Mouse (Mus musculus) hindbrain, embryonic 16.5 days (tissue): ENCODE measurements around the gene Map4. TPM values are rescaled to one million over a fixed set of nuclear protein-coding genes. Genes with fewer than 3 reads are reported as not detected.
"Not testable (repeated sequence)": the region's sequence is repeated elsewhere in the genome, so short reads cannot be mapped to it uniquely, and the experiment has no call there.

Source experiments
- ATAC-seq: fragments of 200-750 bp; cut with Nextera tagmentation; 2 replicates; pipeline ENCODE4 v1.8.0; 2017; ENCODE audit warnings: moderate TSS enrichment, moderate library complexity
- H3K27ac ChIP-seq: fragments of 300-500 bp; sonication (generic); 2 replicates; pipeline ENCODE4 v1.5.1; 2014; ENCODE audit warnings: low read depth, mild to moderate bottlenecking, control low read depth, low read length, moderate library complexity
- H3K27me3 ChIP-seq: fragments of 300-500 bp; sonication (generic); replicated peaks from 2 replicates; pipeline ENCODE4 v1.6.1; 2014; ENCODE audit warnings: low read length; ENCODE audit not compliant: control insufficient read depth, insufficient read depth
- H3K36me3 ChIP-seq: fragments of 300-500 bp; sonication (generic); 2 replicates; pipeline ENCODE4 v1.6.1; 2014; ENCODE audit warnings: mild to moderate bottlenecking, low read length, moderate library complexity, mixed read lengths; ENCODE audit not compliant: control insufficient read depth, insufficient read depth
- H3K4me1 ChIP-seq: fragments of 300-500 bp; sonication (generic); 2 replicates; pipeline ENCODE4 v1.6.1; 2014; ENCODE audit warnings: low read depth, low read length; ENCODE audit not compliant: control insufficient read depth, insufficient read depth
- H3K4me2 ChIP-seq: fragments of 300-500 bp; sonication (generic); 2 replicates; pipeline ENCODE4 v1.6.1; 2014; ENCODE audit warnings: mild to moderate bottlenecking, low read length, control low read depth, moderate library complexity
- H3K4me3 ChIP-seq: fragments of 300-500 bp; sonication (generic); 2 replicates; pipeline ENCODE4 v1.5.1; 2014; ENCODE audit warnings: mild to moderate bottlenecking, low read length, control low read depth, moderate library complexity
- H3K9ac ChIP-seq: fragments of 300-500 bp; sonication (generic); 2 replicates; pipeline ENCODE4 v1.6.1; 2014; ENCODE audit warnings: low read depth, mild to moderate bottlenecking, control low read depth, low read length, moderate library complexity
- H3K9me3 ChIP-seq: fragments of 300-500 bp; sonication (generic); 2 replicates; pipeline ENCODE4 v1.6.1; 2014; ENCODE audit warnings: mild to moderate bottlenecking, low read length, moderate library complexity; ENCODE audit not compliant: control insufficient read depth
- WGBS: fragments of 180-500 bp; shearing (Covaris S2); extraction: QIAGEN DNeasy Blood & Tissue Kit; methylation state at CpG from one replicate; pipeline ENCODE4 v1.1.7; 2014; 5-methylcytosine and 5-hydroxymethylcytosine counted together
- polyA plus RNA-seq: library from polyadenylated mRNA; unstranded; fragments of >200 nt; fragmentation: Nextera tagmentation; extraction: Ambion mirVana; gene quantifications from 2 replicates; pipeline ENCODE4 v1.2.1, GENCODE M21; 2015

Map4 gene
- polyA plus RNA-seq, 1 experiment from 2014 or later, result 206 TPM

GRCm38 (mm10) chr9:110116977-110117778 lies 185.9 kb downstream of the Map4 start, which contains the start of gene Smarcc1:
Gene Smarcc1, plus strand, starts transcription at chr9:110117708.
- ATAC-seq, result peak; percentile 98
- under 1% methylated on average over 64 of the region's 79 CpGs for WGBS
- Histone ChIP-seq H3K36me3 (peaks cover 11% of the 10 kb centered on the region), H3K9me3 (no peaks in the 10 kb centered on the region), H3K9ac (peak within 1 kb of the TSS; percentile 93), H3K4me2 (peak within 1 kb of the TSS; percentile 80), H3K27me3 (no peaks in the 10 kb centered on the region), H3K27ac (peak within 1 kb of the TSS; percentile 96), H3K4me1 (peaks cover 16% of the 10 kb centered on the region), H3K4me3 (peak within 1 kb of the TSS; percentile 79)

GRCm38 (mm10) chr9:110117779-110118139 lies 186.5 kb downstream of the Map4 start, which contains the start of gene Dhx30:
Gene Dhx30, minus strand, starts transcription at chr9:110117830.
- peak within 1 kb of the TSS; percentile 79 for H3K4me3 ChIP-seq
- WGBS, result 1% methylated on average over 17 of the region's 17 CpGs
- H3K4me2 ChIP-seq, result peak within 1 kb of the TSS; percentile 80

GRCm38 (mm10) chr9:110118249-110118648 lies 187.0 kb downstream of the Map4 start:
- H3K4me1 ChIP-seq, result peaks cover 16% of the 10 kb centered on the region
- H3K4me2 ChIP-seq, result peak overlapping the region; percentile 80
- peaks cover 1% of the 10 kb centered on the region for H3K36me3 ChIP-seq
- H3K4me3 ChIP-seq, result peak overlapping the region; percentile 79
- 42% methylated on average over 1 of the region's 1 CpGs for WGBS
- H3K9ac ChIP-seq, result peak overlapping the region; percentile 93
- H3K27ac ChIP-seq, result peak overlapping the region; percentile 96; the same call in 1 of the 2 replicates
- ATAC-seq, result no peak
- no peaks in the 10 kb centered on the region for H3K9me3 ChIP-seq
- H3K27me3 ChIP-seq, result no peaks in the 10 kb centered on the region

More at GRCm38 (mm10) chr9:110117779-110118139, 186.5 kb downstream of the Map4 start, which contains the start of gene Dhx30:
- Histone ChIP-seq H3K9me3 (no peaks in the 10 kb centered on the region), H3K27ac (peak within 1 kb of the TSS; percentile 96), H3K4me1 (peaks cover 16% of the 10 kb centered on the region), H3K27me3 (no peaks in the 10 kb centered on the region), H3K36me3 (peaks cover 6% of the 10 kb centered on the region), H3K9ac (peak within 1 kb of the TSS; percentile 93)
- peak; percentile 44 for ATAC-seq

- H3K36me3 ChIP-seq, result no peaks in the 10 kb centered on the region
- H3K4me3 ChIP-seq, result no peak overlapping the region
- no peak for ATAC-seq
- H3K4me1 ChIP-seq, result peaks cover 9% of the 10 kb centered on the region
- 74% methylated on average over 4 of the region's 4 CpGs for WGBS
- no peak overlapping the region for H3K9ac ChIP-seq
- H3K27me3 ChIP-seq, result no peaks in the 10 kb centered on the region
- H3K9me3 ChIP-seq, result no peaks in the 10 kb centered on the region
- H3K4me2 ChIP-seq, result no peak overlapping the region
- no peak overlapping the region for H3K27ac ChIP-seq
These were observed 190.2 kb downstream of the Map4 start for GRCm38 (mm10) chr9:110121424-110121823.

- no peaks in the 10 kb centered on the region for H3K36me3 ChIP-seq
- H3K9me3 ChIP-seq, result no peaks in the 10 kb centered on the region
- H3K4me1 ChIP-seq, result peaks cover 5% of the 10 kb centered on the region
- ATAC-seq, result no peak
- H3K4me2 ChIP-seq, result no peak overlapping the region
- H3K27ac ChIP-seq, result no peak overlapping the region
- H3K27me3 ChIP-seq, result no peaks in the 10 kb centered on the region
- no peak overlapping the region for H3K4me3 ChIP-seq
- 90% methylated on average over 2 of the region's 2 CpGs for WGBS
- H3K9ac ChIP-seq, result no peak overlapping the region
These were observed 192.1 kb downstream of the Map4 start for GRCm38 (mm10) chr9:110123322-110123721.

GRCm38 (mm10) chr9:110124008-110124540 lies 192.8 kb downstream of the Map4 start:
- not testable (repeated sequence) for H3K9ac ChIP-seq, H3K36me3 ChIP-seq, H3K4me1 ChIP-seq, H3K27me3 ChIP-seq, H3K27ac ChIP-seq, ATAC-seq, H3K4me2 ChIP-seq, H3K9me3 ChIP-seq, H3K4me3 ChIP-seq
- WGBS, result 54% methylated on average over 2 of the region's 2 CpGs

- Histone ChIP-seq H3K9me3 (no peaks in the 10 kb centered on the region), H3K27me3 (no peaks in the 10 kb centered on the region), H3K36me3 (peaks cover 4% of the 10 kb centered on the region; the same call in 1 of the 2 replicates), H3K27ac (peak overlapping the region; percentile 93), H3K4me2 (peak overlapping the region; percentile 65), H3K9ac (peak overlapping the region; percentile 88), H3K4me3 (peak overlapping the region; percentile 82), H3K4me1 (peaks cover 27% of the 10 kb centered on the region)
- ATAC-seq, result no peak
- 29% methylated on average over 10 of the region's 10 CpGs for WGBS
These were observed 199.8 kb downstream of the Map4 start for GRCm38 (mm10) chr9:110130896-110131524.

- WGBS, result under 1% methylated on average over 60 of the region's 64 CpGs
- peak; percentile 96 for ATAC-seq
- peaks cover 8% of the 10 kb centered on the region for H3K36me3 ChIP-seq
- no peaks in the 10 kb centered on the region for H3K9me3 ChIP-seq
- peaks cover 27% of the 10 kb centered on the region for H3K4me1 ChIP-seq
- H3K4me3 ChIP-seq, result peak overlapping the region; percentile 82
- H3K27me3 ChIP-seq, result no peaks in the 10 kb centered on the region
- peak overlapping the region; percentile 88 for H3K9ac ChIP-seq
- H3K4me2 ChIP-seq, result peak overlapping the region; percentile 65
- peak overlapping the region; percentile 93 for H3K27ac ChIP-seq
These were observed 200.4 kb downstream of the Map4 start for GRCm38 (mm10) chr9:110131525-110132197.
